Mouse (Mus musculus) midbrain, embryonic 13.5 days (tissue): ENCODE measurements around the gene Mixl1. TPM values are rescaled to one million over a fixed set of nuclear protein-coding genes. Genes with fewer than 3 reads are reported as not detected.

Experiments used
- ATAC-seq: fragments of 200-750 bp; cut with Nextera tagmentation; 2 replicates; pipeline ENCODE4 v1.8.0; 2017; ENCODE audit warnings: mild to moderate bottlenecking, moderate TSS enrichment, moderate library complexity
- H3K27ac ChIP-seq: fragments of 300-500 bp; sonication (generic); 2 replicates; pipeline ENCODE4 v1.5.1; 2015; ENCODE audit warnings: inconsistent platforms, mild to moderate bottlenecking, moderate library complexity
- H3K27me3 ChIP-seq: fragments of 300-500 bp; sonication (generic); 2 replicates; pipeline ENCODE4 v1.6.1; 2015; ENCODE audit warnings: mild to moderate bottlenecking, inconsistent platforms
- H3K36me3 ChIP-seq: fragments of 300-500 bp; sonication (generic); 2 replicates; pipeline ENCODE4 v1.6.1; 2015; ENCODE audit warnings: mild to moderate bottlenecking, inconsistent platforms
- H3K4me1 ChIP-seq: fragments of 300-500 bp; sonication (generic); replicated peaks from 2 replicates; pipeline ENCODE4 v1.6.1; 2015; ENCODE audit warnings: inconsistent platforms
- H3K4me2 ChIP-seq: fragments of 300-500 bp; sonication (generic); replicated peaks from 2 replicates; pipeline ENCODE4 v1.6.1; 2015; ENCODE audit warnings: moderate library complexity, mild to moderate bottlenecking, inconsistent platforms
- H3K4me3 ChIP-seq: fragments of 300-500 bp; sonication (generic); replicated peaks from 2 replicates; pipeline ENCODE4 v1.5.1; 2015; ENCODE audit warnings: mild to moderate bottlenecking, inconsistent platforms
- H3K9ac ChIP-seq: fragments of 300-500 bp; sonication (generic); replicated peaks from 2 replicates; pipeline ENCODE4 v1.6.1; 2015; ENCODE audit warnings: mild to moderate bottlenecking, inconsistent platforms
- H3K9me3 ChIP-seq: fragments of 300-500 bp; sonication (generic); 2 replicates; pipeline ENCODE4 v1.6.1; 2016; ENCODE audit warnings: mild to moderate bottlenecking, inconsistent platforms
- WGBS: fragments of 180-500 bp; shearing (Covaris S2); methylation state at CpG from one replicate; pipeline ENCODE4 v1.1.7; 2015; 5-methylcytosine and 5-hydroxymethylcytosine counted together
- polyA plus RNA-seq: library from polyadenylated mRNA; unstranded; fragments of >200 nt; fragmentation: Nextera tagmentation; extraction: Ambion mirVana; gene quantifications from 2 replicates; pipeline ENCODE4 v1.2.1, GENCODE M21; 2015

Gene Mixl1
- polyA plus RNA-seq, 1 experiment from 2014 or later, result not detected

DNA sequence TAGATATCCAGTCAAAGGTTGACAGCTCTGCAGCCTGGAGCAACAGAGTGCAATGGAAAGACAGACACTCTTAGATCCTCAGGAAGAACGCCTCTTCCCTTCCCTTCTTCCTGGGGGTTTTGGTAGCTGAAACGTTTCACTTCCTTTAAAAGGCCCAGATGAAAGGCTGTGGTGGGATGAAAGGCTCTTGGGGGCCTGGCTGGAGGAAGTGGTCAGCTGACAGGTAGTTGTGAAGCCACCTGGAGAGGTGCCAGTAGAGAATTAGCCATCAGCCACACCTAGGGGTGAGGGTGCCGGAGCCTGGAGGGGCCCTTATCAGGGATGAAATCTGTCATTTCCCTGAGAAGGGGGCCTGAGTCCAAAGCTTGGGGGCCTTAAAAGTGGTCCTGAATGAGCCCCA lies 10.5 kb upstream of the Mixl1 start:
- no peak overlapping the region for H3K9ac ChIP-seq
- no peak overlapping the region for H3K27ac ChIP-seq
- no peaks in the 10 kb centered on the region for H3K36me3 ChIP-seq
- H3K4me1 ChIP-seq, result no peaks in the 10 kb centered on the region
- H3K9me3 ChIP-seq, result no peaks in the 10 kb centered on the region
- no peak overlapping the region for H3K4me2 ChIP-seq
- 62% methylated on average over 3 of the region's 3 CpGs for WGBS
- ATAC-seq, result no peak
- H3K4me3 ChIP-seq, result no peak overlapping the region
- no peaks in the 10 kb centered on the region for H3K27me3 ChIP-seq

DNA sequence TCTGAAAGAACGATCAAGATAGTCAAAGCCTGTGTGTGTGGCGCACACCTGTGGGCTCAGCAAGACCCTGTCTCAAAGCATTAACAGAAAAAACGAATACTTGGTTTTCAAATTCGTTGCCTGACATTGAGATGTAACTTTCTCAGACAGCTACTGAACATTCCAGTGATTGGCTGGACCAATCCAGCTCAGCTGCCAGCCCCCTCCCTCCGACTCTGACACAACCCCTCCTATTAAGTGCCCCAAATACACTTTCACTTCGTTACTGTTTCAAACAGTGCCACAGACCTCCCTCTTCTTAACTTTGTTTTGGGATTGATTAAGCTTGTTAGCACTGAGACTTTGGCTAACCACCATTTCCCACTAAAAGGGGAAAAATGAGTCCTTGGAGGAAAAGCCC lies 6.6 kb upstream of the Mixl1 start:
- Histone ChIP-seq H3K9ac (no peak overlapping the region), H3K4me2 (no peak overlapping the region), H3K36me3 (no peaks in the 10 kb centered on the region), H3K9me3 (no peaks in the 10 kb centered on the region), H3K4me3 (no peak overlapping the region), H3K27me3 (peaks cover 9% of the 10 kb centered on the region), H3K4me1 (no peaks in the 10 kb centered on the region), H3K27ac (no peak overlapping the region)
- WGBS, result 55% methylated on average over 6 of the region's 6 CpGs
- ATAC-seq, result no peak

DNA sequence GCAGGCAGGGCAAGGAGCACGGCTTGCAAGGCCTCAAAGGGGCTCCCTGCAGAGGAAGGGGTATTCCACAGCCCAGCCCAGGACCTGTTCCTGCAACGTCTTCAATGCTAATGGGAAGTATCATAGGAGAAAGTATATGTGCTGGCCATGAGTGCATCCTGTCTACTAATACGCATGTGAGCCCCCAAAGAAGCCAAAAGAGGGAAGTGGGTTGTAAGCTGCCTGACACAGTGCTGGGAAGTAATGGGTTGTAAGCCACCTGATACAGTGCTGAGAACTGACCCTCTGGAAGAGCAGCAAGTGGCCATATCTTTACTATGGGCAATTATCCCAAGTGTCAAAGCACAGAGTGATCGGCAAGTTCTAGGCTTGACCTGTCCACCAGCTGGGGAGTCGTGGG lies 1.2 kb upstream of the Mixl1 start:
- WGBS, result 56% methylated on average over 5 of the region's 5 CpGs

DNA sequence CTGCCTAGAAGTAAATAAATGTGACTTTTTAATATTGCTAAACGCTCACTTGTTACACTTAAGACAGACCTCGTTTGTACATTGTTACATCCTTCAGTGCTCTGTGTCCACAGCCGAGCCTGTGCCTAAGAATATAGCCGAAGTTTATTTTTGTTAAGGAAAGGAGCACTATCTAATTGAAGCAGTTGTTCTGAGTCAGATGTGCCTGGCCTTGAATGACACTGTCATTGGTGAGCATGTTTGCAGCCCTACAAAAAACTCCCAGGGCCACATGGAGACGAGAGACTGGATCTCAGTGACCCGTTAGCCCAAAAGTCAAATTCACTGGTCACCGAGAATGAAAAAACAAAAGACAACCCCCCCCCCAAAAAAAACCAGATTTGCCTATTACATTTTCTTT lies 5.5 kb downstream of the Mixl1 start:
- WGBS, result 95% methylated on average over 7 of the region's 7 CpGs
- Histone ChIP-seq H3K27ac (no peak overlapping the region), H3K4me2 (no peak overlapping the region), H3K36me3 (peaks cover 41% of the 10 kb centered on the region), H3K4me1 (no peaks in the 10 kb centered on the region), H3K4me3 (no peak overlapping the region), H3K9me3 (no peaks in the 10 kb centered on the region), H3K9ac (no peak overlapping the region), H3K27me3 (peaks cover 22% of the 10 kb centered on the region)
- ATAC-seq, result no peak

More for the DNA sequence above, 1.2 kb upstream of the Mixl1 start:
- Histone ChIP-seq H3K9me3 (no peaks in the 10 kb centered on the region), H3K36me3 (no peaks in the 10 kb centered on the region), H3K4me3 (no peak overlapping the region), H3K4me2 (no peak overlapping the region), H3K27ac (no peak overlapping the region), H3K27me3 (peaks cover 52% of the 10 kb centered on the region), H3K9ac (no peak overlapping the region), H3K4me1 (peaks cover 9% of the 10 kb centered on the region)
- no peak for ATAC-seq

Other genes with a start within 250 kb of the Mixl1 start
- gene Stum, start 213.5 kb downstream of the Mixl1 start, polyA plus RNA-seq, result 1.6 and 1.7 TPM in 2 replicates
- 135 and 140 TPM in 2 replicates for gene Parp1, start 128.1 kb downstream of the Mixl1 start, polyA plus RNA-seq
- 17.1 and 19.1 TPM in 2 replicates for gene Lin9, start 55.9 kb downstream of the Mixl1 start, polyA plus RNA-seq
- 21.7 and 24.6 TPM in 2 replicates for gene Acbd3, start 29.0 kb upstream of the Mixl1 start, polyA plus RNA-seq
- gene H3f3a, start 116.9 kb upstream of the Mixl1 start, polyA plus RNA-seq, result 4,178 and 4,302 TPM in 2 replicates
- gene Sde2, start 154.1 kb upstream of the Mixl1 start, polyA plus RNA-seq, result 28.8 and 33.6 TPM in 2 replicates
- 0.27 and 0.31 TPM in 2 replicates for gene Lefty2, start 196.1 kb upstream of the Mixl1 start, polyA plus RNA-seq
- gene Pycr2, start 207.3 kb upstream of the Mixl1 start, polyA plus RNA-seq, result 76.6 and 83.1 TPM in 2 replicates
- 0.31 TPM in 1 of 2 replicates, not detected in the other for gene Lefty1, start 238.0 kb upstream of the Mixl1 start, polyA plus RNA-seq
- gene Tmem63a, start 245.3 kb upstream of the Mixl1 start, polyA plus RNA-seq, result 0.93 and 1.8 TPM in 2 replicates